Mouse (Mus musculus) frontal cortex, postnatal 14 days (tissue): ENCODE measurements around the gene Kmt2c.
A peak's percentile ranks its signal among the peaks of the same experiment; 100 is the strongest.

Source experiments
- DNase-seq, 2 experiments: peaks; one replicate each; pipeline ENCODE4 v3.0.0; 2022; ENCODE audit warnings: low spot score in 2 of 2

Gene Kmt2c

DNA sequence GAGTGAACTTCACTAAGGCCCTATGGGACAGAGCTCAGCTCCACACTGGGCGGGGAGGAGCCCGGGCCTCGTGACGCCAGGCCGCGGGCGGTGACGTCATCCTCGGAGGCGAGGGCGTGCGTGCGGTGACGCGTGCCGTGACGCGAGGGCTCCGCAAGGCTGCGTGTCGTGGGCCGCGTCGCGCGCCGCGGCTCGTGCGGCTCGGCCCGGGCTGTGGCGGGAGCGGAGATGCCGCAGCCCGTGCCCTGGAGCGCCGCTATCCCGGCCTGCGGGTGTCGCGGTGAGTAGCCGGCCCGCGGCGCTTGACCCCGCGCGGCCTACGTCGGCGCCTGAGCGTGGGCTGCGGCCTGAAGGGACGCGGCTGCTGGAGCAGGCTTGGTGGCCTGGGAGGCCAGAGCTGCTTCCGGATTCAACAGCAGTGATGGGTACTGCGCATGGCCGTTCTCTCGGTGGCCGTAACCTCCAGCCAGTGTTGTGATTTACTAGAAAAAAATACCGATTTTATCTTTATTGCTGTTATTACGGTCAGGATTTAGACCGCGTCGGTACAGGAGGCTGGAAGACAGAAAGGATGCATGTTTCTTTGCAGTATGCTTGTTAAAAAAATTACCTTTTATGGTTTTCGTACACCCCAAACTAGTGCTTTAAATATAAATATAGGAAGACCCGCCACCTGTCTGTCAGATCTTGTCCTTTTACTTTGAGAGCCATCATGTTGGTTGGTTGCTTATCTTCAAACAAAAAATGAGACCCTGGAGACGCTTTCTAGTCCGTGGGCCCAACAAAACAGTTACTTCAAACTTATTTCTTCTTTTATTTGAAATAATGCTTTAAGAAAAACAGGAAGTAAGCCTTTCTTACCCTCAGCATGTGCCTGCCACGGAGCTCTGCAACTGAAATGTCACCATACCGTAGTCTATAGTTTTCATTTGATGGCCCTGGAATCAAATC lies 275.6 kb downstream of the Kmt2c start, which contains the start of gene E130116L18Rik:
E130116L18Rik (minus strand) TSS at position 402 of the 951 bp plus-strand sequence.
- peak; percentile 79 to 85 for DNase-seq
